Mouse (Mus musculus) MN1 (cell line): ENCODE results near the gene Prl7a2.

ENCODE experiments used
- DNase-seq: peaks from one replicate; pipeline ENCODE4 v3.0.0-alpha.2; 2016; ENCODE audit warnings: low spot score

The Prl7a2 gene

DNA sequence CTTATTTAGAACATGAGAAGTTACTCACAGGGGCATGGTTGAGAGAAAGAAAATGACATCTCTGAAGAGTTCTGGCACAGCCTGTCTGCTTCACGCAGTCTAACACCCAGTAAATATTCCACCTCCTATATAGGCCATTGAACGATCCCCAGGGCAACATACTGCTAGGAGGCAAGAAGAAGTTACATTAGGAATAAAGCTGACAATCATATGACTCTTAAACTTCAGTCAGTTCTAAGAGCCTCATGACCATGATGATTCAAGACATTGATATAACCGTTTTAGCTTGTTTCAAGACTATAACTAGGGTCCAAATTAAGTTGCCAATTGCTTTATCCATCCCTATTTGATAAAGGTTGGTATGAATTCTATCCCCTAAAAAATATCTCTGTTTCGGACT is at the start of gene Prl7a2:
Prl7a2 (minus strand) TSS at position 101 of the 400 bp plus-strand sequence.
- no peak for DNase-seq

DNA sequence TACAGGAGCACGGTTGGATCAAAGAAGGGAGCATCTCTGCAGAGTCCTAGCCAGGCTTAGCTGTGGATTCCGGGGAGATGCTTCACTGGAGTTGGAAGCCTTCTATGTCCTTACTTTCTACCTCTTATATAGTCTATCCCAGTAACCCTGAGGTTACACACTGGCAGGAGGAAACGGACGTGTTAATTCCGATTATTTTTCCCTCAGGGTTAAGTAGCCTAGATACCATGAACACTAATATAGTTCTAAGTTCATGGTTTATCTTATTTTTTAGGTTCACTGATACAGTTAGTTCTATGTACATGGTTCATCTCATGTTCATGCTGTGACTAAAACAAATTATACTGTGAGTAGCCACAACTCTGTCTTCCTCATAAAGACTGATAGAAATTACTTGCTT is 48.8 kb upstream of the Prl7a2 start, which contains the start of gene Prl7d1:
Prl7d1 (minus strand) TSS at position 101 of the 400 bp plus-strand sequence.
- DNase-seq: no peak

DNA sequence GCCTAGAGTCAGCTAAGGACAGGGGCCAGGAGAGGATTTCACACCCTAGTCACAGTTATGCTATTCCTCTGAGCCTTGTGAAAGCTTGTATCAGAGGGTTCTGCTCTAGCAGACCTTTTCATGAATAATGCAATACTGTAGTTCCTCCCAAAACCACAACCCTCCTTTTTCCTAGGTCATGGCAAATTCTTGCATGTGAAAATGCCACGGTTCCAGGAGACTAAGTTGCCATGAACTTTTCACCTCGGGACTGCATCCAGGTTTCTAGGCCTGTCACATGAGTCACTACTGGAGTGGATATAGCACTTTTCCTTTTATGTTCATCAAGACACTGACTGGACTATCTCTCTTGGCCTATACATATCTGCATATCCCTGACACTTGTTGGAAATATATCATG is 38.7 kb upstream of the Prl7a2 start:
- no peak for DNase-seq

DNA sequence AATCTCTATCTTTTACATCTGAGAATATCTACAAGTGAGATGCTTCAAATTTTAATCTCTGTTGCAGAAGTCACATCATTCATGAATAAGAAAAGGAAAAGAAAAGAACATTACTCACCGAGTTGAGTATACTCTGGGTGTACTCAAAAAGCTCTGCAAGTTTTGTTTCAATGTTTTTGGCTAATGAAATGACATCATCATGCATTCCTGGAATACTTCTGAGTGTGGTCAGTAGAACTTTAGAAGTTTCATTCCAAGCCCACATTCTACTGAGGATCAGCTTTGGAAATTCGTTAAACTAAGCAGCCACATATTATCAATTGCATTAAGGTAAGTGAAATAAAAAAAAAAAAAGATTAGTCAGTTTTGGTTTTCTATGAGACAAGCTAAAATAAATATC is 7.1 kb downstream of the Prl7a2 start:
- DNase-seq: no peak

DNA sequence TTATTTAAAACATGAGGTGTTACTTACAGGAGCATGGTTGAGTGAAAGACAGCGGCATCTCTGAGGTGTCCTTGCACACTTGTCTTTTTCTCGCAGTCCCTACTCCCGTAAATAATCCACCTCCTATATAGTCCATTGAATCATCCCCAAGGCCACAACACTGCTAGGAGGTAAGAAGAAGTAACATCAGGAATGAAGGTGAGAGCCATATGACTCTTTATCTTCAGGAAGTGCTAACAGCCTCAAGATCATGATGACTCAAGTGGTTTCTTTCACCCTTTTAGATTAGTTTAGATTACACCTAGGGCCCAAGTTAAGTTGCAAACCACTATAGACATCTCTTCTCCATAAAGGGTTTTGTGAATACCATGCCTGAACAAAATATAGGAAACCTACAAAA is 25.4 kb downstream of the Prl7a2 start, which contains the start of gene Prl7a1:
Prl7a1 (minus strand) TSS at position 101 of the 400 bp plus-strand sequence.
- DNase-seq: no peak

DNA sequence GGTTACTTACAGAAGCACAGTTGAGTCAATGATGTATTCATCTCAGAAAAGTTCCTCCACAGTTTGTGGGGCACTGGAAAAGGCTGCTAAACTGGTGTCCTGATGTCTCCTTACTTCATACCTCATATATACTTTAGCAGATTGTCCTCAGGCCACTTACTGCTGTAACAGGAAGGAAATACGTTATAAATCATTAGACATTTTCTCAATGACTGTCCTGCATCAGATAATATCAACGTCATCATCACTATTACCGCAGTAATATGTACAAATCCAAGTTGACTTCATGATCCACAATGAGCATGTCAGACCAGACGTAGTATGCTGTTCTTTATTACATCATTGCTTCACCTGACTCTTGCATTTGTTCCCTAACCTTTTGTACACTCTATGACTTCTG is 57.4 kb downstream of the Prl7a2 start, which contains the start of gene Prl7b1:
Prl7b1 (minus strand) TSS at position 101 of the 400 bp plus-strand sequence.
- DNase-seq: no peak
